Mouse (Mus musculus): ENCODE measurements around the gene Dpy30.

Gene Dpy30

DNA sequence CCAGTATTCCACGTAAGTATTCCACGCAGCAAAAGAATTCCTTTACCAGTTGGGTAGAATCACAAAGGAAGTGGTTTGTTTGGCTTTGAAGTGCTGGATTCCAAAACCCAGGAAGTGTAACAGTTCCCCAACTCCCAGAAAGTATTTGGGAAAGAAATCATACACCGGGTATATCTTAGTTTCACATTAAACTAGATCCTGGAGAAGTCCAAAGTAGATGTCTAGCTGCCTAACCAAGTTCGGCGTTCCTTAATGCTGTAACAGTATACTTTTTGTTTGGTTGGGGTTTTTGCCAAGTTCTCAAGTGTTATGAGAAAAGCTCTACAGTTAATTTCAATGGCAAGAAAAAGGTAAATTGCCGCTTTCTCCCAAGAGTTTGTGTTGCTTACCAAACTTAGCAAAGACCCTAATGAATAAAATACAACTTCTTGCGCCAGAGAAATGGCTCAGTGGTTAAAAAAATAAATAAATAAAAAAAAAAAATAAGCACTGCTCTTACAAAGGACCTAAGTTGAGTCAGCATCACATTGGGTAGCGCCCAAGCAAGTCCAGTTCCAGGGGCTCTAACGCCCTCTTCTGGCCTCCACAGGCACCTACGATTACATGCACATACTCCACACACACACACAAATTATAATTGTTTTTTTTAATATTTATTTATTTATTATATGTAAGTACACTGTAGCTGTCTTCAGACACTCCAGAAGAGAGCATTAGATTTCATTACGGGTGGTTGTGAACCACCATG is 27.5 kb downstream of the Dpy30 start:
- in situ Hi-C loops (cut with MboI; ENCODE audit: unreplicated experiment in 2 of 2), result loop anchor here (5.0 to 10.0 kb wide), 5 partner anchors 161 to 991 kb away; partner anchors contain the start of gene Xdh (in 2 of the 2)

DNA sequence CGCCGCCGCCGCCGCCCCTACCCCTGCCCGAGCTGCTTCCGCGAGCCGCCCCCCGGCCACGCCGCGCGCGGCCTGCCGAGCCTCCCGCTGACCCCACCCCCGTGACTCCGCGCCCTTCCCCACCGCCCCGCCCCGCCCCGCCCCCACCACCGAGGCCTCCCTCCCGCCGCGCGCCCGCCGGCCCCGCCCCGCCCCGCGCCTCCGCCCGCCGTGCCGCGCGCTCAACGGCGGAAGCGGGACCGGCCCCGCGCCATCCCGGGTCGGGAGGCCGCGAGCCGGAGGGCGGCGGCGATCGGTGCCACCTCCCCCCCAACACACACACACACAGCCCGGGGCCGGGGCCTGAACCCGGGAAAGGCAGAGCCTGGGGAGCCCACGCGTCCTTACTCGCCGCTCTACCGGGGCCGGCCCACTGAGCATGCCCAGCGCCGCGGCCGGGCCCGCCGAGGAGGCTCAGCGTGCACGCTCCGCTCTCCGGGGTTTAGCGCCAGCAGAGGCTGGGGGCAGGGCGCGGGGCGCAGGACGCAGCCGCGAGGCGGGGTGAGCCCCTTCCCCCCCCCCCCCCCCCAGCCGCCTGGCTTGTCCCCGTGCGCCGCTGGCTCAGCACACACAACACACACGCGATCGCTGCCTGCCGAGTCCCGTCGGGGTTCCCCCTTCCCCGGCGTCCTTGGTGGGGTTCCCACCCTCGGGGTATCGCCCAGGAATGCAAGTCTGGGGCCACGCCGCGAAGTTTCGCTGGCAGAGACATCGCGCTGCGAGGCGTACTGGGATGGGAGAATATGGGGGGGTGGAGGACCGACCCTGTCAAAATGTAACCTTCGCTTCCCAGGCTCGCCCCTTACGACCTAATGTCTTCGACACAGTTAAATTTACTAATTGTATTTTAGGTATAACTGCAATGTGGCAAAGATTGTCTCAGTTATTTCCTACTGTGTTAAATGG is 28.4 kb downstream of the Dpy30 start, which contains the start of gene Memo1:
Gene Memo1, minus strand, starts transcription at position 496 of the 945 bp plus-strand sequence.
- in situ Hi-C loops (cut with MboI; ENCODE audit: unreplicated experiment in 2 of 2), result loop anchor here (5.0 to 10.0 kb wide), 5 partner anchors 160 to 990 kb away; partner anchors contain the start of gene Xdh (in 2 of the 2)

DNA sequence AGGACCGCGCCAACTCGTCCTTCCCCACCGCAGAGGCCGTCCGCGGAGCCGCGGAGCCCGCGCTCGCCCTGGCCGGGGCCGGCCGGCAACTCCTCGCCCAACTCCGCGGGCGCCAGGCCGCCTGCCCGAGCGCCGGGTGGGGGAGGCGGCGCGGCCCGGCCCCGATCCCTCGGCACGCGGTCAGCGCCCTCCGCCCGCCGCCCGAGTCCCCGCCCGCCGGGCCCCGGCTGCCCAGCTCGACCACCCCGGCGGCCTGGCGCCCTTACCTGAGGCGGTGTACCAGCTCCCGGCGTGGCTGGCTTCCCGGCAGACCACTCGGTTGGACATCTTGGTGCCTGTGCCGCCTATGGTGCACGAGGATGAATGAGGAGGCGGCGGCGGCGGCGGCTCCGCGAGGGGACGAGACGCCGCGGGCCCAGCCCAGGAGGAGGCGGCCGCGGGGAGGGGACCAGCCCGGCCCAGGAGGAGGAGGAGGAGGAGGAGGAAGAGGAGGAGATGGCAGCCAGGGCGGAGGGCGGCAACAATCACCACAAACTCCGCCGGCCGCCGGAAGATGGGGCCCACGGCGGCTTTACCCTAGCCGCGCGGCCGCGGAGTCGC is 29.2 kb downstream of the Dpy30 start:
- in situ Hi-C loops (cut with MboI; ENCODE audit: unreplicated experiment in 2 of 2), result loop anchor here (5.0 to 10.0 kb wide), 5 partner anchors 160 to 990 kb away; partner anchors contain the start of gene Xdh (in 2 of the 2)

- in situ Hi-C loops (cut with MboI; ENCODE audit: unreplicated experiment in 2 of 2), result loop anchor here (10.0 kb wide), 3 partner anchors 159 to 989 kb away; partner anchors contain the start of gene Xdh (in 2 of the 2)
Observed at GRCm38 (mm10) chr17:74293687-74294425, 29.9 kb downstream of the Dpy30 start.

DNA sequence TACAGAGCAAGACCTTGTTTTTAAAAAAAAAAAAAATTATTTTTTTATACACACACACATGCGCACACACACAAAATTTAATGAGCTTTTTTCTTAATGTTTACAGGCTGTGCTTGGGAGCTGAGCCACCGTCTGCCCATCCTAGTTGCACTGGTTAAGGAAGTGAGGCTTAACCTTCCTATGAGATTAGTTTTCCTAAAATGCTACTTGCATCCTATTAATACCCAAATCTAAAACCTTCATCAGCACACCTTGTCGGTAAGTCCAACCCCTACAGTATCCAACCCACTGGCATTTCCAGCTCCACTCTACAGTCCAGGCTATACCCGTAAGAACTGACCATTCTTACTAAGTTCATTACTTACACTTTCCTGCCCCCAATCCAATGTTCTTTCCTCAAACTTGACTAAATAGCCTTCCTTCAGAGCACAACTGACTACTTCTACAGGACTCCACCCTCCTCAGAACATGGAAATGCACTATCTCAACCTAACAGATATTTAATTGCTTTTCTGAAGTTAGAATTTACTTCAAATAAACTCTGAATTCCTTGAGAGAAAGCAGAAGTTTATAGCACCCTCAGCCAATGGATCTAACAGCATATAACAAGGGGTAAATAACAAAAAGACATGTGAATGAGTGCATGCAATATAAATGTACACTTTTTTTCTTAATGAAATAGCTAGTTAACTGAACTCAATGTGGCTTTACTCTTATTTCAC is 31.9 kb downstream of the Dpy30 start:
- in situ Hi-C loops (cut with MboI; ENCODE audit: unreplicated experiment in 2 of 2), result loop anchor here (10.0 kb wide), 3 partner anchors 157 to 987 kb away; partner anchors contain the start of gene Xdh (in 2 of the 2)

- in situ Hi-C loops (cut with MboI; ENCODE audit: unreplicated experiment in 2 of 2), result loop anchor here (10.0 kb wide), 3 partner anchors 156 to 986 kb away; partner anchors contain the start of gene Xdh (in 2 of the 2)
Observed at GRCm38 (mm10) chr17:74290869-74291268, 32.9 kb downstream of the Dpy30 start.

DNA sequence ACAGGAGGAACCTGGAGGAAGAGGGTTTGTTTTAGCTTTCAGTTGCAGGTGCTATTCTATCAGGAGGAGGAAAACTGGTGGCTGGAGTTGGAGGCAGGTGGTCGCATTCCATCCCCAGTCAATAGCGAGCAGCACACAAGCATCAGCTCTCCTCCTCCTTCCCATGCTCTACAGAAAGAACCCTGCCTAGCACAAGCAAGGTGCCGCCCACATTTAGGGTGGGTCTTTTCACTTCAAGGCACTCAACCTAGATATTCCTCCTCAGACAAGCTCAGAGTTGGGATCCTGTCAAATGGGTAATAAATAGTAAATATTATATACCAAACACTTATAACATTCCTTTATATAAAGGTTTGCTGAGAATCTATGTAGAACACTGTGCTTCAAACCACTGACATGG is 33.5 kb downstream of the Dpy30 start:
- in situ Hi-C loops (cut with MboI; ENCODE audit: unreplicated experiment in 2 of 2), result loop anchor here (10.0 kb wide), 3 partner anchors 155 to 985 kb away; partner anchors contain the start of gene Xdh (in 2 of the 2)

DNA sequence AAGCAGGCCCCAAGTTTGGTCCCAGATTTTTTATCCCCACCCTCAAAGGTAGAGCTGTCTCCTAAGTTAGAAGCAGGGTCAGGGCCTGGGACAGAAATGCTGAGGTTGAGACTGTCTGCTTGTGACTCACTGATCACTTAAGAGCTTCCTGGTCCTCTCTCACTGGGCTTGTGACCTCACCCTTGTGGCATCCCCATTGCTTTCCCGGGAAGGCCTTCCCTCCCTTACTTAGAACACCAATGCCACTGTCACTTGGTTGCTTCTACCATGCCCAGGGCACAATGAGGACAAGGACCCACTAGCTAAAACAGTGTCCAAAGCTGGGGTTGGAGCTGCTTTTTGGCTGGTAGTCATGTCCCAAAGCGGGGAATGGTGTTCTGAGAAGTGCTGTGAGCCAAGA is 35.1 kb downstream of the Dpy30 start:
- in situ Hi-C loops (cut with MboI; ENCODE audit: unreplicated experiment in 2 of 2), result loop anchor here in 1 of 2 experiments (10.0 kb wide), 1 partner anchor 94 kb away; no protein-coding TSS in a partner anchor

DNA sequence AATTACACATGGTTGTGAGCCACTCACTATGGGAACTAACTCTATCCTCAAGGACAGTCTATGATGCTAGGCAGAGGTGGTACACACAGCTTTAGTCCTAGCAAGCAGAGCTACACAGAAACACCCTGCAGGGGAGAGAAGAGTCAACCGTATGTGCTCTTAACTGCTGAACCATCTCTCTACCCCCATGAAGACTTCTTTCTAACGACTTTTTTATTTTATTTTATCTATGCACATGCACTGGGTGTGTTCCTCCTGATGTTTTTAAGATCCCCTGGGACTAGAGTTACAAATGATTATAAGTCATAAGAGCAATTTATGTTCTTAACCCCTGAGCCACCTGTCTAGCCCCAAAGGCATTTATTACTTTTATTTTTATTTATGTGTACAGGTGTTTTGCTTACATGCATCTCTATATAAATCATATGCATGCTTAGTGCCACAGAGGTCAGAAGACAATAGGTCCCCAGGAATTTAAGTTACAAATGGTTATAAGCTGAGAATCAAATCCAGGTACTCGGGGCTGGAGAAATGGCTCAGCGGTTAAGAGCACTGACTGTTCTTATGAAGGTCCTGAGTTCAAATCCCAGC is 37.5 kb downstream of the Dpy30 start:
- in situ Hi-C loops (cut with MboI; ENCODE audit: unreplicated experiment in 2 of 2), result loop anchor here in 1 of 2 experiments (10.0 kb wide), 1 partner anchor 91 kb away; no protein-coding TSS in a partner anchor

GRCm38 (mm10) chr17:74285730-74286129 is 38.0 kb downstream of the Dpy30 start:
- in situ Hi-C loops (cut with MboI; ENCODE audit: unreplicated experiment in 2 of 2), result loop anchor here in 1 of 2 experiments (10.0 kb wide), 1 partner anchor 91 kb away; no protein-coding TSS in a partner anchor

- in situ Hi-C loops (cut with MboI; ENCODE audit: unreplicated experiment in 2 of 2), result loop anchor here (5.0 to 10.0 kb wide), 2 partner anchors 87 to 90 kb away; no protein-coding TSS in a partner anchor
Observed at GRCm38 (mm10) chr17:74284397-74285115, 39.2 kb downstream of the Dpy30 start.

DNA sequence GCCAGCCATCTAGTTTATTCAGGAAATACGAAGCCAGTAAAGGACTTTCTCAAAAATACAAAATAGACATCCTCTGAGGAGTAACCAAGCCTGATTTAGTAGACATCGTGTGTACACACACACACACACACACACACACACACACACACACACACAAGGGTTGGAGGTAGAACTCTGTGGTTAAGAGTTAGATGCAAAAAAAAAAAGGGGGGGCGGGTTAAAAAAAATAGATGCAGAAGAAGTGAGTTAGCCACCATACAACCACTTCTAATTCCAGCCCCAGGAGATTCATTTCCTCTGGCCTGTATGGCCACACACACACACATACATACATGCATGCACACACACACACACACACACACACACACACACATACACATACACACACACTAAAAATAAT is 41.7 kb downstream of the Dpy30 start:
- in situ Hi-C loops (cut with MboI; ENCODE audit: unreplicated experiment in 2 of 2), result loop anchor here (5.0 to 10.0 kb wide), 2 partner anchors 85 to 87 kb away; no protein-coding TSS in a partner anchor

DNA sequence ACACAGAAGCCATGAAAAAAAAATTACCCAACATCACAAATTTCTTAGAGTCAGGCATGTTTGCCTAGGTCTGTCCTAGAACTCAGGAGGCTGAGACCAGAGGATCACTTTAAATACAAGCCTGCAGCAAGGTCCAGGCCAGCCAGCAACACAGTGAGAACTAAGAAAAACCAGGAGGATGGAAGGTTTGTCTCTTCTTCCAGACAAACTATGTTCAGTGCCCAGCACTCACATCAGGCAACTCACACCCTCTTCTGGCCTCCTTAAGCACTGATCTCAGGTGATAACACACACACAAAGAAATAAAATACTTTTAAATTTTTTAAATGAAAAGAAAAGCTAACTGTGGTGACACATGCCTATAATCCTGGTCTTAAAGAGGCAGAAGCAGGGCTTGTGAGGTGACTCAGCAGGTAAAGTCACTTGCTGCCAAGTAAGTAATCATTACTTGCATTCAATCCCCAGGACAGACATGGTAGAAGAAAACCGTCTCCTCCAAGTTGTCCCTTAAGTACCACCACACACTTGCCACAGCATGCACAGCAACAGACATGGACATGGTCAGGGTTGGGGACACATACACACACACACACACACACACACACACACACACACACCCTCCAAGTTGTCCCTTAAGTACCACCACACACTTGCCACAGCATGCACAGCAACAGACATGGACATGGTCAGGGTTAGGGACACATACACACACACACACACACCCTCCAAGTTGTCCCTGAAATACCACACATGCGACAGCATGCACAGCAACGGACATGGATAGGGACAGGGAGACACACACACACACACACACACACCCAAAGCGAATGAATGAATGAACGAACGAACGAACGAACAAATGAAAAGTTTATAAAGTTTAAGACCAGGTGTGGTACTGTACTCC is 44.5 kb downstream of the Dpy30 start:
- in situ Hi-C loops (cut with MboI; ENCODE audit: unreplicated experiment in 2 of 2), result no loop called here

DNA sequence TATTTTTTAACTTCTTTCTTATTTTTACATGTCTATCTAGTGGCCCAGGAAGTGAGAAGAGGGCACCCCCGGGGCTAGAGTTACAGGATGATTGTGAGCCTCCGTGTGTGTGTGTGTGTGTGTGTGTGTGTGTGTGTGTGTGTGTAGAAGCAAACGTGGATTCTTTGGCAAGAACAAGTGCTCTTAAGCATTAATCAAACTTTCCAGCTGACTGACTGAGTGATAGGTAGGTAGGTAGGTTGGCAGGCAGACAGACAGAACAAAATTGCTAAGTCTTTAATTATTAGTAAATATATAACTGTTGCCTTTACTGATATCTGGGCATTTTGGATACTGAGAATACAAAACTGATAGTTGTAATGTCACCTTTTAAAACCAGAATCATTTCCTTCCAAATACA is 49.3 kb downstream of the Dpy30 start:
- in situ Hi-C loops (cut with MboI; ENCODE audit: unreplicated experiment in 2 of 2), result no loop called here

- in situ Hi-C loops (cut with MboI; ENCODE audit: unreplicated experiment in 2 of 2), result no loop called here
Observed at GRCm38 (mm10) chr17:74272683-74273205, 51.0 kb downstream of the Dpy30 start.

DNA sequence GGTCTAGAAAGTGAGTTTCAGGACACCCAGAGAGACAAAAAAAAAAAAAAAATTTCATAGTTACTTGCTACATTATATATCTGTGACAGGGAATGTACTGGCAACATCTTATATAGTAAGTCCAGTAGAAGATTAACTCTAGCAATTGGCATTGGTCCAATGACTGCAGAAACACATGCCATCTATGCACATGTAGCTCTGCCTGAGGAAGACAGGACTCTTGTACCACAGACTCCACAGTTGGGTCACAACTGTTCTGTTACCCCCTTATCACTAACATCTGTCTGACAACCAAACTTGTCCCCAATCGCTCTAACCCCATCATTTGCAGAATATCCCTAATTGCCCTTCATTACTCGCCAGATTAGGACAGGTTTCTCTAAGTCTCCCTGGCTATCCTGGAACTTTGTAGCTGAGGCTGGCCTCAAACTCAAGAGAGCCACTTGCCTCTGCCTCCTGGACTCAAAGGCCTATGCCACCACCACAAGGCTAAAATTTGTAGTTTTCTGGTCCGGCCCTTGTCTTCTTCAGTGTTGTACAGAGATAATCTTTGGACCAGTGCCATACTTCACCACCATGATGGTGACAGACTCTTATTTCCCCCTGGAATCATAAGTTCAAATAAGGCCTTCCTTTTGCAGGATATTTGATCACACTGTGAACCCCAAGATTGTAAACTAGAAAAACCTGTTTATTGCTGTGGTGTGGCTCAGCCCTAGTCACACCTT is 52.0 kb downstream of the Dpy30 start:
- in situ Hi-C loops (cut with MboI; ENCODE audit: unreplicated experiment in 2 of 2), result no loop called here
